13 mouse cellular contexts compared by ENCODE assay signal in genomic region chr2:136703376-136703775, GRCm38 (mm10). TPM values are rescaled to one million over a fixed set of nuclear protein-coding genes. Genes with fewer than 3 reads are reported as not detected.
"Had no signal": no experiment of that assay in that cellular context is flagged by ENCODE, and none has a peak within 500 bp of the region (broad histone marks: within the 10 kb centered on the region; RNA-seq: fewer than 3 reads in every experiment).

No protein-coding gene starts in this region.

- H3K27me3 ChIP-seq: kidney, embryonic 15.5 days; liver, embryonic 15.5 days; midbrain, embryonic 13.5 days had no signal

- DNase-seq: kidney, adult 2 months; kidney, postnatal 36 days; lung, adult 2 months; lung, postnatal 36 days; thymus, adult 2 months; thymus, postnatal 25 days had no signal

- H3K4me1 ChIP-seq: kidney, embryonic 15.5 days; limb, embryonic 10.5 days; liver, embryonic 15.5 days; midbrain, embryonic 13.5 days had no signal

- H3K4me3 ChIP-seq: kidney, embryonic 15.5 days; left cerebral cortex, adult 2 months; limb, embryonic 10.5 days; liver, embryonic 15.5 days; midbrain, embryonic 13.5 days had no signal

- H3K27ac ChIP-seq: kidney, embryonic 15.5 days; left cerebral cortex, adult 2 months; limb, embryonic 10.5 days; liver, embryonic 15.5 days; midbrain, embryonic 13.5 days had no signal

RNA-seq across cellular contexts. Expression of gene Snap25, which starts 9.9 kb away (rescaled TPM):
- total RNA-seq: megakaryocyte progenitor cell, adult 5-6 weeks had no signal
- polyA plus RNA-seq: testis, adult 2 months had no signal
